Mouse (Mus musculus): ENCODE data around the gene Ewsr1.

- TF ChIP-seq GATA2 (IDR thresholded peaks at IDR 0.05; ENCODE audit: borderline replicate concordance, low read depth, low read length) (no peak), CTCF (IDR thresholded peaks at IDR 0.05; ENCODE audit: low read depth, low read length) (no peak), GATA1 (IDR thresholded peaks at IDR 0.05; ENCODE audit: borderline replicate concordance, low read length) (no peak), TAL1 (conservative IDR thresholded peaks at IDR 0.05; ENCODE audit: low read depth, low read length) (no peak)
These were observed 26.6 kb upstream of the Ewsr1 start for GRCm38 (mm10) chr11:5125713-5126112.
